8 mouse cellular contexts compared by ENCODE assay signal in genomic region chr15:12375641-12376311, GRCm38 (mm10). TPM values are rescaled to one million over a fixed set of nuclear protein-coding genes. Genes with fewer than 3 reads are reported as not detected.
DNase-seq lines count a peak whose midpoint lies in the region; ATAC-seq and TF ChIP-seq lines count a peak whose summit lies in the region.

No protein-coding gene starts in this region.

- peak overlapping the region; percentile 22; the same call in 1 of the 2 replicates for H3K9ac ChIP-seq in intestine, postnatal 0 days (ENCODE audit: low read depth, low read length)
- H3K9ac ChIP-seq in limb, embryonic 11.5 days (ENCODE audit: low read length): peak overlapping the region; percentile 36
- H3K9ac ChIP-seq in midbrain, embryonic 13.5 days (replicated peaks): no peak overlapping the region; the same call in 1 of the 2 replicates

- peak; percentile 76 for DNase-seq in layer of hippocampus, adult 11-12 months (ENCODE audit: low spot score)
- no peak for DNase-seq in layer of hippocampus, adult 9-10 months (ENCODE audit: low spot score)
- peak; percentile 93 for DNase-seq in embryonic facial prominence, embryonic 10.5 days (ENCODE audit: low spot score)
- peak; percentile 96 for DNase-seq in limb, embryonic 11.5 days (ENCODE audit: low spot score)
- DNase-seq in spleen, adult 18-20 months: peak; percentile 65 to 79

- no peaks in the 10 kb centered on the region for H3K9me3 ChIP-seq in embryonic facial prominence, embryonic 10.5 days
- no peaks in the 10 kb centered on the region for H3K9me3 ChIP-seq in intestine, postnatal 0 days (ENCODE audit: control insufficient read depth)
- no peaks in the 10 kb centered on the region for H3K9me3 ChIP-seq in limb, embryonic 11.5 days (ENCODE audit: control insufficient read depth, low read length)
- H3K9me3 ChIP-seq in midbrain, embryonic 13.5 days: no peaks in the 10 kb centered on the region

- TF ChIP-seq CTCF in intestine, postnatal 0 days (IDR thresholded peaks at IDR 0.05; ENCODE audit: low read depth): peak; percentile 83

- H3K27ac ChIP-seq in embryonic facial prominence, embryonic 10.5 days (replicated peaks): peak overlapping the region; percentile 69
- peak overlapping the region; percentile 28; the same call in 1 of the 2 replicates for H3K27ac ChIP-seq in intestine, postnatal 0 days (ENCODE audit: low read depth, low read length)
- no peak overlapping the region for H3K27ac ChIP-seq in limb, embryonic 11.5 days (replicated peaks; ENCODE audit: low read depth, low read length)
- H3K27ac ChIP-seq in midbrain, embryonic 13.5 days: no peak overlapping the region

- peak overlapping the region; percentile 60 for H3K4me2 ChIP-seq in intestine, postnatal 0 days (replicated peaks; ENCODE audit: low read depth)
- H3K4me2 ChIP-seq in limb, embryonic 11.5 days (ENCODE audit: low read depth, severe bottlenecking): peak overlapping the region; percentile 35; the same call in 1 of the 2 replicates
- peak overlapping the region; percentile 50 for H3K4me2 ChIP-seq in midbrain, embryonic 13.5 days (replicated peaks)

- peaks cover 36% of the 10 kb centered on the region for H3K4me1 ChIP-seq in embryonic facial prominence, embryonic 10.5 days
- H3K4me1 ChIP-seq in intestine, postnatal 0 days (replicated peaks; ENCODE audit: control insufficient read depth, insufficient read depth, low read length): no peaks in the 10 kb centered on the region
- peaks cover 12% of the 10 kb centered on the region; the same call in 1 of the 2 replicates for H3K4me1 ChIP-seq in limb, embryonic 11.5 days (ENCODE audit: control insufficient read depth, insufficient read depth, low read length)
- peaks cover 28% of the 10 kb centered on the region for H3K4me1 ChIP-seq in midbrain, embryonic 13.5 days (replicated peaks)

- peak; percentile 71 for ATAC-seq in granulocyte monocyte progenitor cell, adult 5-6 weeks (replicated peaks; ENCODE audit: poor library complexity, severe bottlenecking)
- ATAC-seq in intestine, postnatal 0 days: peak; percentile 31; the same call in 1 of the 2 replicates
- ATAC-seq in limb, embryonic 11.5 days (ENCODE audit: insufficient number of reproducible peaks, low FRiP score, low TSS enrichment, low read depth): peak; percentile 69
- ATAC-seq in midbrain, embryonic 13.5 days: peak; percentile 75

- peak overlapping the region; percentile 51 for H3K4me3 ChIP-seq in embryonic facial prominence, embryonic 10.5 days
- peak overlapping the region; percentile 20 for H3K4me3 ChIP-seq in intestine, postnatal 0 days (ENCODE audit: low read depth, low read length)
- H3K4me3 ChIP-seq in limb, embryonic 11.5 days (ENCODE audit: low read depth, low read length): peak overlapping the region; percentile 15; the same call in 1 of the 2 replicates
- peak overlapping the region; percentile 26 for H3K4me3 ChIP-seq in midbrain, embryonic 13.5 days (replicated peaks)

- WGBS in embryonic facial prominence, embryonic 10.5 days: 4% methylated on average over 19 of the region's 19 CpGs
- WGBS in intestine, postnatal 0 days: 15% methylated on average over 19 of the region's 19 CpGs
- WGBS in limb, embryonic 11.5 days: 3% methylated on average over 19 of the region's 19 CpGs
- 3% methylated on average over 19 of the region's 19 CpGs for WGBS in midbrain, embryonic 13.5 days

- H3K27me3 ChIP-seq in embryonic facial prominence, embryonic 10.5 days (replicated peaks; ENCODE audit: low read depth, poor library complexity, severe bottlenecking): peaks cover 30% of the 10 kb centered on the region
- H3K27me3 ChIP-seq in intestine, postnatal 0 days (replicated peaks; ENCODE audit: control insufficient read depth, insufficient read depth, low read length): no peaks in the 10 kb centered on the region
- H3K27me3 ChIP-seq in limb, embryonic 11.5 days (ENCODE audit: control insufficient read depth, insufficient read depth, low read length): no peaks in the 10 kb centered on the region
- peaks cover 4% of the 10 kb centered on the region; the same call in 1 of the 2 replicates for H3K27me3 ChIP-seq in midbrain, embryonic 13.5 days

- no peaks in the 10 kb centered on the region for H3K36me3 ChIP-seq in embryonic facial prominence, embryonic 10.5 days (replicated peaks)
- peaks cover 42% of the 10 kb centered on the region for H3K36me3 ChIP-seq in intestine, postnatal 0 days (ENCODE audit: control insufficient read depth, insufficient read depth)
- no peaks in the 10 kb centered on the region for H3K36me3 ChIP-seq in limb, embryonic 11.5 days (ENCODE audit: control insufficient read depth, insufficient read depth, low read length)
- peaks cover 4% of the 10 kb centered on the region; the same call in 1 of the 2 replicates for H3K36me3 ChIP-seq in midbrain, embryonic 13.5 days

RNA-seq across cellular contexts. Expression of gene 1810049J17Rik, which starts 54.1 kb away (rescaled TPM):
- not detected in 2 replicates for polyA plus RNA-seq in embryonic facial prominence, embryonic 10.5 days (2016; fragmentation: Nextera tagmentation; extraction: Ambion mirVana)
- not detected in 2 replicates for total RNA-seq in granulocyte monocyte progenitor cell, adult 5-6 weeks (2014; fragmentation: Nextera tagmentation)
- not detected in 2 replicates for total RNA-seq in granulocyte monocyte progenitor cell, adult 5-6 weeks (2017)
- 6.5 and 6.9 TPM in 2 replicates for polyA plus RNA-seq in intestine, postnatal 0 days (2015; fragmentation: Nextera tagmentation; extraction: Ambion mirVana)
- 0.99 and 1.3 TPM in 2 replicates for polyA plus RNA-seq in limb, embryonic 11.5 days (2014; fragmentation: Nextera tagmentation; extraction: Ambion mirVana)
- 0.67 TPM in 1 of 2 replicates, not detected in the other for polyA plus RNA-seq in midbrain, embryonic 13.5 days (2015; fragmentation: Nextera tagmentation; extraction: Ambion mirVana)

RNA-seq across cellular contexts. Expression of gene Golph3, which starts 54.5 kb away (rescaled TPM):
- 61.0 and 61.5 TPM in 2 replicates for polyA plus RNA-seq in embryonic facial prominence, embryonic 10.5 days (2016; fragmentation: Nextera tagmentation; extraction: Ambion mirVana)
- total RNA-seq in granulocyte monocyte progenitor cell, adult 5-6 weeks (2014; fragmentation: Nextera tagmentation): 64.1 and 73.3 TPM in 2 replicates
- total RNA-seq in granulocyte monocyte progenitor cell, adult 5-6 weeks (2017): 92.7 and 98.3 TPM in 2 replicates
- polyA plus RNA-seq in intestine, postnatal 0 days (2015; fragmentation: Nextera tagmentation; extraction: Ambion mirVana): 67.9 and 70.0 TPM in 2 replicates
- 107 and 111 TPM in 2 replicates for polyA plus RNA-seq in limb, embryonic 11.5 days (2014; fragmentation: Nextera tagmentation; extraction: Ambion mirVana)
- 68.6 and 70.8 TPM in 2 replicates for polyA plus RNA-seq in midbrain, embryonic 13.5 days (2015; fragmentation: Nextera tagmentation; extraction: Ambion mirVana)

Comparison
In these comparisons a context has a peak if more than half of its experiments do, and no peak if none do; other contexts are left out.
1. H3K27ac ChIP-seq: peak in embryonic facial prominence, embryonic 10.5 days (single experiment) and intestine, postnatal 0 days (single experiment); none in limb, embryonic 11.5 days (single experiment) and midbrain, embryonic 13.5 days (single experiment).
2. Peak in every context shown above with its lines, with median percentiles within 50 percentile points of each other: H3K4me3 ChIP-seq, ATAC-seq and H3K4me2 ChIP-seq.